Comparison of ENCODE assay signal across 26 mouse cellular contexts in genomic region chr11:76347589-76347988, GRCm38 (mm10). TPM values are rescaled to one million over a fixed set of nuclear protein-coding genes. Genes with fewer than 3 reads are reported as not detected.
DNase-seq lines count a peak whose midpoint lies in the region; ATAC-seq lines count a peak whose summit lies in the region.
"Had no signal": no experiment of that assay in that cellular context is flagged by ENCODE, and none has a peak within 500 bp of the region (broad histone marks: within the 10 kb centered on the region; RNA-seq: fewer than 3 reads in every experiment).

No protein-coding gene starts in this region.

- peak; percentile 46 for DNase-seq in embryo, embryonic 10.5 days (ENCODE audit: low spot score)
- DNase-seq in embryo, embryonic 10 days (ENCODE audit: low spot score), result no peak
- DNase-seq in limb, embryonic 10.5 days (ENCODE audit: low spot score), result no peak
- no peak for DNase-seq in neural tube, embryonic 10.5 days (ENCODE audit: extremely low spot score, low spot score)
- DNase-seq in retina, postnatal 1 day, result peak; percentile 55
- no peak for DNase-seq in cerebellum, postnatal 4 days (ENCODE audit: low spot score in 2 of 2)
- DNase-seq: adrenal gland, adult 2 months; adrenal gland, postnatal 10 days; adrenal gland, postnatal 25 days; B cell, adult 2 months; cerebellum, adult 11 months; cerebellum, adult 18-20 months; cerebellum, adult 8-10 months; cerebellum, postnatal 10 days; cerebellum, postnatal 25 days; embryo, embryonic 11 days had no signal

- H3K27me3 ChIP-seq in limb, embryonic 12.5 days, result no peaks in the 10 kb centered on the region
- H3K27me3 ChIP-seq in limb, embryonic 10.5 days (ENCODE audit: low read depth, poor library complexity, severe bottlenecking), result no peaks in the 10 kb centered on the region
- no peaks in the 10 kb centered on the region for H3K27me3 ChIP-seq in neural tube, embryonic 15.5 days (replicated peaks)
- H3K27me3 ChIP-seq: CH12.LX; embryonic facial prominence, embryonic 13.5 days; embryonic facial prominence, embryonic 15.5 days had no signal

- no peaks in the 10 kb centered on the region for H3K9me3 ChIP-seq in limb, embryonic 12.5 days
- no peaks in the 10 kb centered on the region for H3K9me3 ChIP-seq in limb, embryonic 10.5 days (replicated peaks)
- no peaks in the 10 kb centered on the region for H3K9me3 ChIP-seq in neural tube, embryonic 15.5 days (replicated peaks)
- H3K9me3 ChIP-seq: embryonic facial prominence, embryonic 13.5 days; embryonic facial prominence, embryonic 15.5 days; G1E had no signal

- no peak for ATAC-seq in limb, embryonic 12.5 days (ENCODE audit: insufficient number of reproducible peaks, insufficient read depth, low FRiP score, low TSS enrichment, low read depth)
- no peak for ATAC-seq in neural tube, embryonic 15.5 days (ENCODE audit: low FRiP score)
- ATAC-seq: CD4-positive, CD25-positive, alpha-beta regulatory T cell, adult 4 months; forebrain, embryonic 14.5 days; forebrain, embryonic 16.5 days had no signal

- H3K4me1 ChIP-seq in limb, embryonic 12.5 days (replicated peaks), result peaks cover 54% of the 10 kb centered on the region
- H3K4me1 ChIP-seq in limb, embryonic 10.5 days, result peaks cover 66% of the 10 kb centered on the region
- peaks cover 45% of the 10 kb centered on the region for H3K4me1 ChIP-seq in neural tube, embryonic 15.5 days

- peak overlapping the region; percentile 14; the same call in 1 of the 2 replicates for H3K27ac ChIP-seq in limb, embryonic 12.5 days
- no peak overlapping the region for H3K27ac ChIP-seq in limb, embryonic 10.5 days
- H3K27ac ChIP-seq in neural tube, embryonic 15.5 days (replicated peaks), result 0 out of 2 replicates have a peak overlapping the region, but pooled peaks have one; percentile 37
- H3K27ac ChIP-seq: embryonic facial prominence, embryonic 13.5 days; embryonic facial prominence, embryonic 15.5 days had no signal

- no peak overlapping the region for H3K4me3 ChIP-seq in limb, embryonic 12.5 days (replicated peaks)
- no peak overlapping the region for H3K4me3 ChIP-seq in limb, embryonic 10.5 days
- no peak overlapping the region for H3K4me3 ChIP-seq in neural tube, embryonic 15.5 days (replicated peaks)
- H3K4me3 ChIP-seq: embryonic facial prominence, embryonic 13.5 days; embryonic facial prominence, embryonic 15.5 days; erythroblast, embryonic 14.5 days had no signal

- no peak overlapping the region for H3K4me2 ChIP-seq in limb, embryonic 12.5 days
- no peak overlapping the region for H3K4me2 ChIP-seq in neural tube, embryonic 15.5 days
- H3K4me2 ChIP-seq: embryonic facial prominence, embryonic 13.5 days; embryonic facial prominence, embryonic 15.5 days had no signal

- no peaks in the 10 kb centered on the region for H3K36me3 ChIP-seq in limb, embryonic 12.5 days
- H3K36me3 ChIP-seq in limb, embryonic 10.5 days, result peaks cover 13% of the 10 kb centered on the region; the same call in 1 of the 2 replicates
- no peaks in the 10 kb centered on the region for H3K36me3 ChIP-seq in neural tube, embryonic 15.5 days
- H3K36me3 ChIP-seq: embryonic facial prominence, embryonic 15.5 days; G1E had no signal

- WGBS in limb, embryonic 12.5 days, result 85% methylated on average over 4 of the region's 4 CpGs
- 93% methylated on average over 4 of the region's 4 CpGs for WGBS in limb, embryonic 10.5 days
- 36% methylated on average over 4 of the region's 4 CpGs for WGBS in neural tube, embryonic 15.5 days

- no peak overlapping the region for H3K9ac ChIP-seq in limb, embryonic 12.5 days (replicated peaks)
- no peak overlapping the region for H3K9ac ChIP-seq in neural tube, embryonic 15.5 days (replicated peaks)
- H3K9ac ChIP-seq: embryonic facial prominence, embryonic 13.5 days; embryonic facial prominence, embryonic 15.5 days had no signal

RNA-seq across cellular contexts. Expression of gene Nxn, which starts 51.4 kb away (rescaled TPM):
- polyA plus RNA-seq in limb, embryonic 12.5 days (2016; fragmentation: Nextera tagmentation; extraction: Ambion mirVana), result 61.2 and 67.7 TPM in 2 replicates
- 53.3 and 55.7 TPM in 2 replicates for polyA plus RNA-seq in limb, embryonic 10.5 days (2016; fragmentation: Nextera tagmentation; extraction: Ambion mirVana)
- 27.3 and 29.8 TPM in 2 replicates for polyA plus RNA-seq in neural tube, embryonic 15.5 days (2015; fragmentation: Nextera tagmentation; extraction: Ambion mirVana)

RNA-seq across cellular contexts. Expression of gene Timm22, which starts 59.2 kb away (rescaled TPM):
- 127 and 149 TPM in 2 replicates for polyA plus RNA-seq in limb, embryonic 12.5 days (2016; fragmentation: Nextera tagmentation; extraction: Ambion mirVana)
- 144 and 147 TPM in 2 replicates for polyA plus RNA-seq in limb, embryonic 10.5 days (2016; fragmentation: Nextera tagmentation; extraction: Ambion mirVana)
- polyA plus RNA-seq in neural tube, embryonic 15.5 days (2015; fragmentation: Nextera tagmentation; extraction: Ambion mirVana), result 107 and 108 TPM in 2 replicates

Comparison
In these comparisons a context has a peak if more than half of its experiments do, and no peak if none do; other contexts are left out.
1. DNase-seq: peak in embryo, embryonic 10.5 days (single experiment) and retina, postnatal 1 day (single experiment); none in embryo, embryonic 10 days (single experiment), limb, embryonic 10.5 days (single experiment), neural tube, embryonic 10.5 days (single experiment) and cerebellum, postnatal 4 days (0 of 2).